In genomic region chr17:32063654-32064053, GRCm38 (mm10) we compare ENCODE assay signal across 21 mouse cellular contexts. TPM values are rescaled to one million over a fixed set of nuclear protein-coding genes. Genes with fewer than 3 reads are reported as not detected.
"Had no signal": no experiment of that assay in that cellular context is flagged by ENCODE, and none has a peak within 500 bp of the region (broad histone marks: within the 10 kb centered on the region; RNA-seq: fewer than 3 reads in every experiment).

No protein-coding gene starts in this region.

- H3K4me2 ChIP-seq: kidney, embryonic 15.5 days; limb, embryonic 12.5 days; limb, embryonic 15.5 days; liver, embryonic 11.5 days; lung, embryonic 14.5 days; midbrain, embryonic 13.5 days had no signal

- H3K9me3 ChIP-seq: kidney, embryonic 15.5 days; limb, embryonic 12.5 days; limb, embryonic 15.5 days; midbrain, embryonic 13.5 days had no signal

- H3K4me3 ChIP-seq: kidney, embryonic 15.5 days; limb, embryonic 12.5 days; limb, embryonic 15.5 days; midbrain, embryonic 13.5 days had no signal

- H3K9ac ChIP-seq: kidney, embryonic 15.5 days; limb, embryonic 12.5 days; limb, embryonic 15.5 days; liver, embryonic 14.5 days; liver, postnatal 0 days; lung, embryonic 14.5 days; midbrain, embryonic 13.5 days had no signal

- H3K27me3 ChIP-seq: kidney, embryonic 15.5 days; limb, embryonic 12.5 days; limb, embryonic 15.5 days; midbrain, embryonic 13.5 days had no signal

- H3K27ac ChIP-seq: kidney, embryonic 15.5 days; limb, embryonic 12.5 days; limb, embryonic 15.5 days; liver, embryonic 14.5 days; macrophage; midbrain, embryonic 13.5 days; stomach, postnatal 0 days had no signal

- DNase-seq: kidney, postnatal 14 days; kidney, postnatal 4 days; left cerebral cortex, postnatal 4 days; liver, postnatal 0 days; lung, embryonic 14.5 days; right cerebral cortex, adult 18-20 months; right cerebral cortex, postnatal 14 days; right cerebral cortex, postnatal 4 days; thymus, adult 2 months; thymus, postnatal 14 days; thymus, postnatal 4 days had no signal

- ATAC-seq: liver, postnatal 0 days; lung, postnatal 0 days; midbrain, embryonic 13.5 days had no signal

- H3K4me1 ChIP-seq: kidney, embryonic 15.5 days; limb, embryonic 12.5 days; limb, embryonic 15.5 days had no signal

RNA-seq across cellular contexts. Expression of gene Hsf2bp, which starts 27.5 kb away (rescaled TPM):
- total RNA-seq: megakaryocyte, adult 5-6 weeks had no signal
- polyA plus RNA-seq: macrophage had no signal
